Mouse (Mus musculus) MEL (cell line): ENCODE data around the gene Hp1bp3. TPM values are rescaled to one million over a fixed set of nuclear protein-coding genes. Genes with fewer than 3 reads are reported as not detected.

Source experiments
- DNase-seq: peaks from one replicate; pipeline ENCODE4 v3.0.0; 2011; ENCODE audit warnings: low read depth, low spot score
- H3K27ac ChIP-seq: 2 replicates; pipeline ENCODE4 v1.5.1; 2012; ENCODE audit warnings: low read depth, mild to moderate bottlenecking, control low read depth, low read length, moderate library complexity; ENCODE audit not compliant: control insufficient read depth
- H3K27me3 ChIP-seq, 2 experiments: fragments of 150-350 bp in 1 of 2; sonication (generic) in 1 of 2; 2 replicates each; pipeline ENCODE4 v1.6.1; 2012; ENCODE audit warnings: low read length in 2 of 2, mild to moderate bottlenecking in 2 of 2, improper control_type of control experiment in 1 of 2, moderate library complexity in 1 of 2; ENCODE audit not compliant: insufficient read depth in 2 of 2, control insufficient read depth in 1 of 2
- H3K36me3 ChIP-seq, 2 experiments: 2 replicates each; pipeline ENCODE4 v1.6.1; 2012 to 2014; ENCODE audit warnings: low read length in 2 of 2, improper control_type of control experiment in 1 of 2, inconsistent platforms in 1 of 2, mild to moderate bottlenecking in 1 of 2; ENCODE audit not compliant: insufficient read depth in 2 of 2, control insufficient read depth in 1 of 2
- H3K4me1 ChIP-seq, 2 experiments: fragments of 150-350 bp in 1 of 2; sonication (generic) in 1 of 2; 2 replicates each; pipeline ENCODE4 v1.6.1; 2012; ENCODE audit warnings: low read length in 2 of 2, improper control_type of control experiment in 1 of 2, mild to moderate bottlenecking in 1 of 2; ENCODE audit not compliant: insufficient read depth in 2 of 2, control insufficient read depth in 1 of 2
- H3K4me3 ChIP-seq, 2 experiments: fragments of 150-350 bp in 1 of 2; sonication (generic) in 1 of 2; 2 replicates each; pipeline ENCODE4 v1.5.1; 2012; ENCODE audit warnings: low read depth in 2 of 2, low read length in 2 of 2, mild to moderate bottlenecking in 2 of 2, moderate library complexity in 2 of 2, control low read depth in 1 of 2, improper control_type of control experiment in 1 of 2; ENCODE audit not compliant: control insufficient read depth in 1 of 2, insufficient read depth in 1 of 2
- H3K79me2 ChIP-seq: 2 replicates; pipeline ENCODE4 v1.6.1; 2012; ENCODE audit warnings: mild to moderate bottlenecking, low read length, moderate library complexity; ENCODE audit not compliant: control insufficient read depth, poor library complexity, insufficient read depth
- H3K9ac ChIP-seq: 2 replicates; pipeline ENCODE4 v1.6.1; 2012; ENCODE audit warnings: low read depth, mild to moderate bottlenecking, control low read depth, low read length, moderate library complexity; ENCODE audit not compliant: control insufficient read depth, poor library complexity, severe bottlenecking
- H3K9me3 ChIP-seq: fragments of 150-350 bp; sonication (generic); replicated peaks from 2 replicates; pipeline ENCODE4 v1.6.1; 2012; ENCODE audit warnings: mild to moderate bottlenecking, low read length, improper control_type of control experiment, moderate library complexity; ENCODE audit not compliant: insufficient read depth
- CHD2 ChIP-seq: IDR thresholded peaks from 2 replicates; pipeline ENCODE4 v1.6.1; 2011; ENCODE audit warnings: low read length, improper control_type of control experiment
- EP300 ChIP-seq, 2 experiments: IDR thresholded peaks; 2 replicates each; pipeline ENCODE4 v1.6.1; 2011; ENCODE audit warnings: improper control_type of control experiment in 2 of 2, low read length in 2 of 2, low read depth in 1 of 2, mild to moderate bottlenecking in 1 of 2
- ETS1 ChIP-seq: IDR thresholded peaks from 2 replicates; pipeline ENCODE4 v1.6.1; 2012; ENCODE audit warnings: low read depth, mild to moderate bottlenecking, inconsistent platforms, low read length, improper control_type of control experiment, moderate library complexity
- GABPA ChIP-seq: IDR thresholded peaks from 2 replicates; pipeline ENCODE4 v1.6.1; 2012; ENCODE audit warnings: low read depth, mild to moderate bottlenecking, inconsistent platforms, low read length, improper control_type of control experiment, moderate library complexity
- GATA1 ChIP-seq: IDR thresholded peaks from 2 replicates; pipeline ENCODE4 v1.6.1; 2011; ENCODE audit warnings: low read depth, low read length, improper control_type of control experiment
- HCFC1 ChIP-seq: IDR thresholded peaks from 2 replicates; pipeline ENCODE4 v1.6.1; 2012; ENCODE audit warnings: low read depth, mild to moderate bottlenecking, inconsistent platforms, low read length, improper control_type of control experiment, moderate library complexity
- KAT2A ChIP-seq: conservative IDR thresholded peaks from 2 replicates; pipeline ENCODE4 v1.6.1; 2012; ENCODE audit warnings: low read depth, low read length, improper control_type of control experiment, inconsistent platforms
- MAX ChIP-seq: IDR thresholded peaks from 2 replicates; pipeline ENCODE4 v1.6.1; 2011; ENCODE audit warnings: low read length, improper control_type of control experiment
- MAZ ChIP-seq: IDR thresholded peaks from 2 replicates; pipeline ENCODE4 v1.6.1; 2012; ENCODE audit warnings: low read depth, mild to moderate bottlenecking, inconsistent platforms, low read length, improper control_type of control experiment
- MEF2A ChIP-seq: IDR thresholded peaks from 2 replicates; pipeline ENCODE4 v1.6.1; 2014; ENCODE audit warnings: low read depth, mild to moderate bottlenecking, inconsistent platforms, low read length, improper control_type of control experiment; ENCODE audit not compliant: poor library complexity, insufficient replicate concordance, severe bottlenecking; ENCODE audit errors: extremely low read depth
- MYB ChIP-seq: IDR thresholded peaks from 2 replicates; pipeline ENCODE4 v1.6.1; 2011; ENCODE audit warnings: mild to moderate bottlenecking, low read depth, low read length, improper control_type of control experiment
- NELFE ChIP-seq: IDR thresholded peaks from 2 replicates; pipeline ENCODE4 v1.6.1; 2011; ENCODE audit warnings: low read depth, low read length, improper control_type of control experiment
- NRF1 ChIP-seq: IDR thresholded peaks from 2 replicates; pipeline ENCODE4 v1.6.1; 2014; ENCODE audit warnings: low read depth, mild to moderate bottlenecking, inconsistent platforms, low read length, improper control_type of control experiment, moderate library complexity; ENCODE audit not compliant: poor library complexity, insufficient read depth, severe bottlenecking
- POLR2AphosphoS2 ChIP-seq: IDR thresholded peaks from 2 replicates; pipeline ENCODE4 v1.6.1; 2011; ENCODE audit warnings: low read length, improper control_type of control experiment
- POLR2AphosphoS5 ChIP-seq: IDR thresholded peaks from 2 replicates; pipeline ENCODE4 v1.6.1; 2012; ENCODE audit warnings: low read depth, borderline replicate concordance, mild to moderate bottlenecking, inconsistent platforms, low read length, moderate library complexity, mixed read lengths
- RAD21 ChIP-seq: IDR thresholded peaks from 2 replicates; pipeline ENCODE4 v1.6.1; 2011; ENCODE audit warnings: mild to moderate bottlenecking, low read depth, low read length, improper control_type of control experiment
- RCOR1 ChIP-seq: IDR thresholded peaks from 2 replicates; pipeline ENCODE4 v1.6.1; 2012; ENCODE audit warnings: low read depth, mild to moderate bottlenecking, inconsistent platforms, low read length, improper control_type of control experiment
- SIN3A ChIP-seq: IDR thresholded peaks from 2 replicates; pipeline ENCODE4 v1.6.1; 2012; ENCODE audit warnings: low read length, improper control_type of control experiment, inconsistent platforms
- SMC3 ChIP-seq: IDR thresholded peaks from 2 replicates; pipeline ENCODE4 v1.6.1; 2011; ENCODE audit warnings: low read depth, low read length, improper control_type of control experiment
- TAL1 ChIP-seq: IDR thresholded peaks from 2 replicates; pipeline ENCODE4 v1.6.1; 2012; ENCODE audit warnings: mild to moderate bottlenecking, inconsistent platforms, low read length, moderate library complexity, mixed read lengths
- TBP ChIP-seq: IDR thresholded peaks from 2 replicates; pipeline ENCODE4 v1.8.0; 2011; ENCODE audit warnings: low read depth, low read length, improper control_type of control experiment
- USF1 ChIP-seq: IDR thresholded peaks from 2 replicates; pipeline ENCODE4 v1.6.1; 2014; ENCODE audit warnings: low read depth, mild to moderate bottlenecking, inconsistent platforms, low read length, improper control_type of control experiment, moderate library complexity
- USF2 ChIP-seq, 2 experiments: IDR thresholded peaks; 2 replicates each; pipeline ENCODE4 v1.6.1; 2011 to 2012; ENCODE audit warnings: improper control_type of control experiment in 2 of 2, low read length in 2 of 2, borderline replicate concordance in 1 of 2, inconsistent platforms in 1 of 2, low read depth in 1 of 2, mild to moderate bottlenecking in 1 of 2; ENCODE audit not compliant: insufficient read depth in 1 of 2
- ZC3H11A ChIP-seq: IDR thresholded peaks from 2 replicates; pipeline ENCODE4 v1.6.1; 2012; ENCODE audit warnings: low read depth, mild to moderate bottlenecking, inconsistent platforms, low read length, improper control_type of control experiment
- ZKSCAN1 ChIP-seq: IDR thresholded peaks from 2 replicates; pipeline ENCODE4 v1.6.1; 2012; ENCODE audit warnings: low read depth, mild to moderate bottlenecking, inconsistent platforms, low read length, improper control_type of control experiment, moderate library complexity
- ZMIZ1 ChIP-seq: IDR thresholded peaks from 2 replicates; pipeline ENCODE4 v1.6.1; 2012; ENCODE audit warnings: low read depth, mild to moderate bottlenecking, inconsistent platforms, low read length, improper control_type of control experiment, moderate library complexity
- polyA plus RNA-seq, 2 experiments: library from polyadenylated mRNA; stranded (reverse) in 1 of 2; unstranded in 1 of 2; fragments of >175 nt in 1 of 2; fragments of >200 nt in 1 of 2; gene quantifications; 2 replicates each; pipeline versions ENCODE4 v1.2.1 to v1.2.4; 2012; ENCODE audit warnings: low replicate concordance in 2 of 2, low read depth in 1 of 2; ENCODE audit not compliant: insufficient read length in 2 of 2, insufficient read depth in 1 of 2, missing spikeins in 1 of 2
- total RNA-seq: library from RNA; depleted of rRNA; stranded (reverse); fragments of 300-350 nt; gene quantifications from 2 replicates; pipeline ENCODE4 v1.2.3, GENCODE M21; 2012

The Hp1bp3 gene
- total and polyA plus RNA-seq, 3 experiments = 45.1 to 74.0 TPM; not detected in 1

DNA sequence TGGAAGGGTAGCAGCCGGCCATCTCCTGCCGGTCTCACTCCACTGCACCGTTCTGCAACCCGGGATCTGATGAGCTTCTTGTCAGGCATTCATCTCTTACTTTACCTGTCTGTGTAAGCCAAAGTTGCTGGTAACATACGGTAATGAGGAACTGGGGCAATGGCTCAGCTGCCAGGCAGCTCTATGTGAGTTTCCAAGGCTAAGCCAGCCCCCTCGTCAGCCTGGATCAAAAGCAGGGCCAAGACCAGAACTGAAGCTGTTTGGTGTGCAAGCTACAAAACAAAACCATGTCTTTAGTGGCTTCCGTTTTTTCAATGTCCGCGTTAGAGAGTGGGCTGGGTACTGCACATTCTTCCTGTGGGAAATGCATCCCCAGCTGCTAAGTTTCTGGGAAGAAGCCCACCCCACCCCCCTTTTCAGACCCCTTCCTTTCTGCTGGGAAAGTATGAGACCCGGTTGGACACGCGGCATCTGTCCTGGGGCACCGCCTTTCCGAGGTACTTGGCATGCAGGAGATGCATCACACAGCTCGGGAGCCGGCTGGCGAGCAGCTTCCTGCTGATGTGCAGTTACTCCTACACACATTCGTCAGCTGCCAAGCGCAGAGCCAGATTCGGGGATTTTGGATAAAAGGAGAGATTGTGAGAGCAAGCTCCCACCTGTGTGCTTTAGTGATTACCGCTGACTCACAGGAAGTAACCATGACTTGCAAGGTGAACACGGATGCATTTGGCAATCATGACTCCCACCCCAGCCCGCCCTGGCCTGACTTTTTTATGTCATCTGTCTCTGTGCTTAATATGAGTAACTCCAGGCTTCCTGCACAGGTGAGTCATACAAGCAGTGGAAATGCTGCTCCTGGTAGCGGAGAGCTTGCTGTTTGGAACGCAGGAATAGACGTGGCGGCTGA lies 30.9 kb downstream of the Hp1bp3 start:
- DNase-seq = no peak
- Histone ChIP-seq H3K9ac (no peak overlapping the region), H3K4me1 (peaks cover 0 to 10% of the 10 kb centered on the region in 2 experiments; a peak in 3 of 4 replicates), H3K79me2 (no peaks in the 10 kb centered on the region), H3K9me3 (no peaks in the 10 kb centered on the region), H3K27me3 (no peaks in the 10 kb centered on the region), H3K36me3 (peaks cover 3 to 7% of the 10 kb centered on the region in 2 experiments; a peak in 2 of 4 replicates), H3K4me3 (no peak overlapping the region), H3K27ac (no peak overlapping the region)
- TF ChIP-seq NELFE (no peak), SIN3A (no peak), HCFC1 (no peak), MAX (no peak), POLR2AphosphoS2 (no peak), MEF2A (no peak), GATA1 (no peak), TBP (no peak), ZKSCAN1 (no peak), MYB (no peak), ZC3H11A (no peak), KAT2A (no peak), USF1 (no peak), GABPA (no peak), RAD21 (no peak), SMC3 (no peak)

DNA sequence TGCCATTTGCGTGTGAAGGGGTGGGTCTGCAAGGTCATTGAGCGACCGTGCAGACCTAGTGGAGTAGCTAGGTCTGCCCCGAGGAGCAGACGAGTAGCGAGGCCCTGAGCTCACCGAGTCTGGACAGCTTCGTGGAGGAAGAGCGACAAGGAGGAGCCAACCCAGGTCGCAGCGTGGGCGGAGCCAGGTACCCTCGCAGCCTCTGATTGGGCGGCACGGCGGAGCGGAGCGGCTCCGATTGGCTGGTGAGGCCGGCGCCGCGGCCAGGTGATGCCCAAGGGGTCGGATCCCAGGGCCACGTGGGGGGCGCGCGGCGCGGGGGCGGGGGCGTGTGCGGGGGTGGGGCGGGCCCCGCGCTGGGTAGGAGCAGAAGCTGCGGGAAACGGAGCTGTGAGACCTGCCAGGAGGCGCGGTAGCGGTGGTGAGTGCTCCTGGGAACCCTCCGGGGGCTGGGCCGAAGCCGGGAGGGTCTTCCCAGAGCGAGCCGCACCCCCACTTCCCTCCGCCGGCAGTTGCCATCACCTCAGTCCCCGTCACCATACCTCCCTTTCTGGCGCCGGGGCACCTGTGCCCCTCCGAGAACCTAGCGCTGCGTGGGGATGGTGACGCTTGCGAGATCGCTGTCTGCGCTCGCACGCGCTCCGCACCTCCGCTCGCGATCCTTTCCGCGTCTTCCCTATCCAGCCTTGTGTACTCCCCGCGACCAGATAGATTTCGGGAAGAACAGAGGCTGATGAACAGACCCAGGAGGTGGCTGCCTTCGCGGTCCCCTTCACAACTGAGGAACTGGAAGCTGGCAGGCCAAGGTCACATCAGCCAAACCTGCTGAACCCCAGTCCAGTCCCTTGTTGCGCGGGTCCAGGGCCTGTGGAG lies 34.2 kb downstream of the Hp1bp3 start, which contains the start of the genes Sh2d5 and Kif17:
Sh2d5 (plus strand) TSS at position 316 of the 873 bp plus-strand sequence.
Kif17 (plus strand) TSS at position 348 of the 873 bp plus-strand sequence.
- Histone ChIP-seq H3K9me3 (no peaks in the 10 kb centered on the region), H3K36me3 (0 out of 4 replicates have a peak, but pooled peaks cover 0 to 3% of the 10 kb centered on the region in 2 experiments), H3K79me2 (no peaks in the 10 kb centered on the region), H3K4me1 (peaks cover 0 to 10% of the 10 kb centered on the region in 2 experiments; a peak in 3 of 4 replicates), H3K4me3 (peak within 1 kb of the TSS; percentile 65 to 84), H3K9ac (peak within 1 kb of the TSS; percentile 61), H3K27ac (no peak within 1 kb of the TSS), H3K27me3 (no peaks in the 10 kb centered on the region)
- DNase-seq = peak; percentile 93
- TF ChIP-seq CHD2 (no peak), ETS1 (no peak), POLR2AphosphoS2 (no peak), EP300 (IDR thresholded peaks at IDR 0.05; ENCODE audit: low read depth in 1 of 2, low read length in 2 of 2) (no peak), ZMIZ1 (no peak), NRF1 (no peak), RCOR1 (no peak), NELFE (peak; percentile 53; the same call in 1 of the 2 replicates), MYB (no peak), USF1 (peak; percentile 84), KAT2A (no peak), USF2 (IDR thresholded peaks at IDR 0.05; ENCODE audit: borderline replicate concordance in 1 of 2, insufficient read depth in 1 of 2, low read depth in 1 of 2, low read length in 2 of 2) (no peak), TAL1 (no peak), RAD21 (no peak), POLR2AphosphoS5 (no peak), SIN3A (no peak; the same call in 1 of the 2 replicates), MAZ (no peak), ZKSCAN1 (no peak)
